Mouse (Mus musculus) CD8-positive naive resting alpha-beta T cell, adult 2 months (primary cell): Measurements from ENCODE around the gene Rnf115.

Experiments
- DNase-seq, 2 experiments: peaks; one replicate each; pipeline ENCODE4 v3.0.0; 2022; ENCODE audit warnings: low read depth in 2 of 2, low spot score in 2 of 2

Gene Rnf115

DNA sequence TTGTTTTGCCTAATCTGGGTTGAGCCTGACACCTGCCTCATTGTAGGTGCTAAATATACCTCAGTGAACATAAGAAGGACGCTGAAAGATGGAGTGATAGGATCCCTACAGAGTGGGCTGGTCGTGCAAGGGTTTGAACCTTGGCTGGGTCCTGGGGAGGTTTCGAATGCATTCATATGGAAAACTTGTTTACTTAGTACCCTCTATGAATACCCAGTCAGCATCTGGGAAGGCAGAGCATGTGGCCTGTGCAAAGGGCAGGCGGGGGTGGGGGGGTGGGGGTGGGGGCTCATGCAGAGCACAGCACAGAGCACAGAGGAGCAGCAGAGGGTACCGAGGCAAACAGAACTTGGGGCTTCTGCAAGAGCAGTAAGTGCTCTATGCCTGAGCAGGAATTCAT, 105.5 kb downstream of the Rnf115 start:
- DNase-seq, result no peak

DNA sequence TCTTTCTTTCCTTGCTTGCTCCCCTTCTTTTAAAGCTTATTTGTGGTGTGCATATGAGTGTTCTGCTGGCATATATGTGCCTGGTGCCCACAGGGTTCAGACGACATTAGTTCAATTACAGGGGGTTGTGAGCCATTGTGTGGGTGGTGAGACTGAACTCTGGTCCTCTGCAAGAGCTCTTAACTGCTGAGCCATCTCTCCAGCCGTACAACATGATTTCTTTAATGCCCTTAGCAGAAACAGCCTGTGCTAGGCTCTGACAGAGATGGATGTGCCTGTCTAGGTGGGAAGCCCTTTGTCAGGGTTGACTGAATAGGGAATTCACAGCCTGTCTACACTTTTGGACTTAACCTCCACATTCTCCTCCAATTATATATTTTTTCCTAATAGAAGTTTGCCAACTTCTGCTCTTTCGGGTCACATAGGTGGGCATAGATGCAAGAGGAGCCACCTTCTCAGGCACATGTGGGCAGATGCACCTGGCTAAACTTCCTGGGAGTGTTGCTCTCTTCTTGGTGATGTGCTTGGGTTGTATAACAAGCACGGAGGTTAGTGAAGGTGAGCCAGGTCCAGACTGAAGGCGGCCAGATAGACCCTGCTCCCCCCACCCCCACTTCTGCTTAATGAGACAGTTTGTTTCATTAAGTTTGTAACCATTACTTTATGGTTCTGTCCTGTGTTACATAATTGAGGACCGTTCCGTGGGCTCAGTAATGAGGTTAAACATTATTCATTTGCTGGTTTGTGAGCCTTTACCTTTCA, 107.3 kb downstream of the Rnf115 start:
- DNase-seq, result no peak

DNA sequence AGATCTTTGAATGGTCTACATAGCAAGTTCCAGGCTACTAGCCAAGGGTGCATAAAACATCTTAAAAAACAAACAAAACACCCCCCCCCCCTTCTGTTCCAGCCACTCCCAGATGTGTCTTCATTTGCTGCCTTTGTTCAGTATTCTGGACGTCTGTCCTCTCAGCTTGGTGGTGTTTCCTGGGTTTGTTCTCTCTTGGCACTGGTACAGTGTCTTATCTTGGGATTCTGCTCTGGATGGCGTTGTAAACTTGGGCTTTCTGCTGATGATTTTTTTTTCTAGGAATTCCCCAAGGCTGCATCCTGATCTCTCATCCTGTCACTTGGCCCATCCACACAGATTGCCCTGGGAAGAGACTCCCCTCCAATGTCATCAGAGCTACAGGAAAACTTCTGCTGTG, 109.0 kb downstream of the Rnf115 start:
- no peak for DNase-seq

DNA sequence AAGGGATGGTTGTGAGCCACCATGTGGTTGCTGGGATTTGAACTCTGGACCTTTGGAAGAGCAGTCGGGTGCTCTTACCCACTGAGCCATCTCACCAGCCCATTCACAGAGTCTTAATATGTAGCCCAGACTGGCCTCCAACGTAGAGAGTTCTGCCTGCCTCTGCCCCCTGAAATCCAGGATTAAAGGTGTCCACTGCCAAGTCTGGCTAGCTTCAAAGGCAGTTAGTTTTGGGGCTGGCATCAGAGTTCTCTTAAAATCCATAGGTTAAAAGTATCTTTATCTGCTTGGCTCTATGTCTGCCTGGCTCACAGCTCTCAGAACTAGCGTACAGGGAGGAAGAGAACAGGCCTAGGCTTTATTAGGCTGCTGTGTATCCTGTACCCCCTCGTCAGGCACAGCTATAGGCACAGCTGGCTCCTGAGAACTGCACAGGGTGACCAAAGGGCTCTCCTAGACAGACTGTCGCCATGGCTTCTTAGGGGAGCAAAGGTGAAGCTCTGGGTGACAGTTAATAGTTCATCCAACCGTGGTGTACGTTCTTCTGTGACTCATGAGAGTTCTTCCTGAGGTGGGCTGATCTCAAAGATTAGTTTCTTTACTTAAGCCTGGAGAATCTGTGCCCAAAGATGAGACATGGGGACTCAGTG, 111.7 kb downstream of the Rnf115 start:
- no peak for DNase-seq
